Mouse (Mus musculus) lung, adult 2 months (tissue): ENCODE results near the gene Cyb5d2. TPM values are rescaled to one million over a fixed set of nuclear protein-coding genes. Genes with fewer than 3 reads are reported as not detected.

Experiments used
- DNase-seq: peaks from one replicate; pipeline ENCODE4 v3.0.0; 2022
- H3K4me1 ChIP-seq: fragments of 200-500 bp; 2 replicates; pipeline ENCODE4 v1.6.1; 2011; ENCODE audit warnings: low read length; ENCODE audit not compliant: control insufficient read depth, insufficient read depth
- H3K4me3 ChIP-seq: fragments of 200-500 bp; replicated peaks from 2 replicates; pipeline ENCODE3; 2011; ENCODE audit warnings: low read depth, mild to moderate bottlenecking, control low read depth, low read length; ENCODE audit errors: extremely low read depth
- CTCF ChIP-seq: fragments of 200-500 bp; IDR thresholded peaks from 2 replicates; pipeline ENCODE4 v1.5.1; 2011; ENCODE audit warnings: mild to moderate bottlenecking, low read length, control low read depth; ENCODE audit not compliant: insufficient read depth
- POLR2A ChIP-seq: fragments of 200-500 bp; IDR thresholded peaks from 2 replicates; pipeline ENCODE4 v1.6.1; 2011; ENCODE audit warnings: low read depth, mild to moderate bottlenecking, control low read depth, low read length, borderline replicate concordance; ENCODE audit errors: extremely low read depth
- WGBS: fragments of 180-500 bp; shearing (Covaris S2); methylation state at CpG from one replicate; pipeline ENCODE4 v1.1.7; 2018; 5-methylcytosine and 5-hydroxymethylcytosine counted together
- polyA plus RNA-seq: library from polyadenylated mRNA; depleted of rRNA; stranded (reverse); fragments of >200 nt; gene quantifications from 2 replicates; pipeline ENCODE4 v1.2.3, GENCODE M21; 2012; rRNA removed

Gene Cyb5d2
- 4.9 and 5.2 TPM in 2 replicates for polyA plus RNA-seq

DNA sequence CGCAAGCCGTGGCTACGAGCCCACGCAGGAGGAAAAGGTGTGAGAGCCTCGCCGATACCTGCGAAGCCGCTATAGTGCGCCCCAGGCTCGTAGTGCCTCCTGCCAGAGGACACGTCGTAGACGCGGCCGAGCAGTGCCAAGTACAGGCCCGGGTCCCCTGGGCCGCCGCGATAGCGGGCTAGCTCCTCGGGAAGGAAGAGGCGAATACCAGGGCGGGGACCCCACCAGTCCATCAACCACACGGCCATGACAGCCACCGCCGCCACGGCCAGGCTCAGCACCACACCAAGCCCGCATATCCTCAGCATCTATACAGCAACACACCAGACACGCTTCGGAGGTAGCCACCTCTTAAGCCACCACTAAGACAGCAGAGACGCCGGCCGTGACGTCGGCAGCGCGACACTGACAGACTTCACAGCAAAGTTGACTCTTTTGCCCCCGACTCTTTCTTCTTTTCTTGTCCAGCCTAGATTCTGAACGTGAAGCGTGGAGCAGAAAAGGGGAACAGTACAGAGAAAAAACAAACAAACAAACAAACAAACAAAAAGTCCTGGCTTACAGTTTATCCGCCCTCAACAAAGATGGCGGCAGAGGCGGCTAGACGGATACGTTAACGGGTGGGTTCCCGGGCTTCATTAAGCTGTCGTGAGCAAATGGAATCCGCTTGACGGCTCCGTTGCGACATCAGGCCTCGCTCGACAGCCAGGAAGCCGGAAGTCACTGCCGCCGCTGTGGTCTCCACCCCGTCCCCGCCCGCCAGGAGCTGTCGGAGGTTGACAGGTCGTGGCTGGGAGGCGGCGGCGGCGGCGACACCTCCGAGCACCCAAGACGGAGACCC is at the start of gene Cyb5d2, which contains the start of gene Zzef1:
Gene Cyb5d2, minus strand, starts transcription at position 688 of the 841 bp plus-strand sequence.
Gene Zzef1, plus strand, starts transcription at position 772 of the 841 bp plus-strand sequence.
- TF ChIP-seq CTCF (no peak), POLR2A (peak; percentile 79)
- no peaks in the 10 kb centered on the region for H3K4me1 ChIP-seq
- peak; percentile 91 for DNase-seq
- under 1% methylated on average over 69 of the region's 69 CpGs for WGBS
- peak within 1 kb of the TSS; percentile 81 for H3K4me3 ChIP-seq

DNA sequence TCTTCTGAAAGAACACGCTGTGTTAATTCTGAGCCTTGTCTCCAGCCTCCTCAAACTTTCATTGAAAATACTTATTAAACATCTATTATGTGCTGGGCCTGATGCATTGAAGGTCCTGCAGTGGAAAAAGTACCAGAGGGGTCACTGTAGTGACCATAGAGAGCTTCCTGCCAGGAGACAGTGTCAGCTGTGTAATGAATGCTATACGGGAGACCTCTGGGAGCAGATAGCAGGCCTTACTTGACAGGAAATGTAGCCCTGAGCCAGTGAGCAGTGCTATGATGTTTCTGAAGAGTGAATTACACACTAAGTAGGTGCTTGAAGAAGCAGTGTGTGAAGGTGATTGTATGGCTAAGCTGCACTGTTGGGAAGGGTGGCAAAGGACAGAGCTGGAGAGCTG is 49.6 kb upstream of the Cyb5d2 start:
- DNase-seq = no peak
- no peak for TF ChIP-seq POLR2A
- no peak for TF ChIP-seq CTCF
- H3K4me3 ChIP-seq = no peak overlapping the region
- WGBS = 72% methylated on average over 2 of the region's 2 CpGs
- peaks cover 2% of the 10 kb centered on the region for H3K4me1 ChIP-seq

DNA sequence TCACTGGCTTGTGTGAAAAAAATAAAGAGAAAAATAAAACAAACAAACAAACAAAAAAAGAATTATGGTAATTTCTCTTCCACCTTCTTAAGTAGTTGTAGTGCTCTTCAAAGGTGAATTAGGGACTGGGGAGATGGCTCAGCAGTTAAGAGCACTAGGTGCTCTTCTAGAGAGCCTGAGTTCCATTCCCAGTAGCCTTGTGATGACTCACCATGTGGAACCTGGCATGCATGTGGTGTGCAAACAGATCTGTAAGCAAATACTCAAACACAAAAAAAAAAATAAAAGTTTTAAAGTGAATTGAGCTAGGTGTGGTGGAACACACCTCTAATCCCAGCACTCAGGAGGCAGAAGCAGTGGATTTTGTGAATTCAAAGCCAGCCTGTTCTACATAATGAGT is 47.6 kb upstream of the Cyb5d2 start:
- TF ChIP-seq POLR2A = no peak
- H3K4me1 ChIP-seq = peaks cover 2% of the 10 kb centered on the region
- no peak overlapping the region for H3K4me3 ChIP-seq
- no peak for DNase-seq

DNA sequence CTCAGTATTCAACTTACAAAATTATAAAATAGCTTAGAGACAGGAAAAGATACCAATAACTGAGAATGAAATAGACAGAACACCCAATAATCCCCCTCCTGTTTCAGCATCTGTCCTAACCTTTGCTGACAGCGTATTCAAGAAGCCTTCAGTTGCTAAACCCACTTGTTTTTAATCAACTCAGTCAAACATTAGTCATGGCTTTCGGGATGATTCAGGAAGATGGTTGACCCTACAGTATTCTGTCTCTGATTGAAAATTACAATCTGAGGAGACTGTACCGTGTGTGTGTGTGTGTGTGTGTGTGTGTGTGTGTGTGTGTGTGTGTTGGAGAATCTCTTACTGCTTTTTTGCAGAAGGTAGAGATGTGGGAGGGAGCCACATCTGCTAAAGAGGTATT is 46.8 kb upstream of the Cyb5d2 start:
- Histone ChIP-seq H3K4me1 (peaks cover 2% of the 10 kb centered on the region), H3K4me3 (no peak overlapping the region)
- WGBS = 87% methylated on average over 3 of the region's 3 CpGs
- DNase-seq = no peak
- TF ChIP-seq POLR2A (no peak), CTCF (no peak)

DNA sequence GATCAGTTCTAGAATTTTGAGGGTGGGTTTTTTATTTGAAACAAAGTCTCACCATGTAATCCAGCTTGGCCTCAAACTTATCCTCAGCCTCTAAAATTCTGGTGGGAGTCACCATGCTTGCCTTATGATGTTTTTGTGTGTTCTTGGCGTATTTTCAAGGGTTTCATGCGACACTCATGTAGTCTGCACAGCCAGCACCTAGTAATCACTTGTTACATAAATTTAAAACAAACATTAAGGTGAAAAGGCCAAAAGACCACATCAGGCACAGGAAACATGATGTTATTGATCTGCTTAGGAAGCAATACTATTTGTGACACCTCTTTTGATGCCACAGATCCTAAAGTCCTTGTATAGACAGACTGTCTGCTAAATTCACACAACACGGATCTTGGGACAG is 33.9 kb upstream of the Cyb5d2 start:
- no peaks in the 10 kb centered on the region for H3K4me1 ChIP-seq
- WGBS = 70% methylated on average over 3 of the region's 3 CpGs
- no peak for DNase-seq
- H3K4me3 ChIP-seq = no peak overlapping the region
- no peak for TF ChIP-seq POLR2A
- no peak for TF ChIP-seq CTCF

DNA sequence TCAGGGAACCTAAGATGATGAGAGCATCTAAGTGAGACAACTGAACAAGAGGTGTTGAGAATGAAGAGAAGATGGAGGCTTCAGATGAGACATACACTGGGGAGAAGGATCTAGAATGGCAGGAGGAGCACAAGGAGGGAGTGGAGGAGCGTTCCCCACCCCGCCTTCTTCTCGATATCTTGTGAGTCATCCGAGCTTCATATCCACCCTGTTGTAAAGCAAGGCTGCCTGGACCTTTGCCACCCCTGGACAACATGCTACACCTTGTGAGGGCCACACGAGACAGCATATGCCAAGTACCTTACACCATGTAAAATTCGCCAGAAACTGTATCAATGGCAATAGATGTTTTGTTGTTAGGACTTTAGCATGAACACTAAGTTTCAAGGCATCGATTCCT is 25.1 kb upstream of the Cyb5d2 start:
- Histone ChIP-seq H3K4me3 (no peak overlapping the region), H3K4me1 (no peaks in the 10 kb centered on the region)
- WGBS = 87% methylated on average over 7 of the region's 7 CpGs
- TF ChIP-seq CTCF (no peak), POLR2A (no peak)
- DNase-seq = no peak

DNA sequence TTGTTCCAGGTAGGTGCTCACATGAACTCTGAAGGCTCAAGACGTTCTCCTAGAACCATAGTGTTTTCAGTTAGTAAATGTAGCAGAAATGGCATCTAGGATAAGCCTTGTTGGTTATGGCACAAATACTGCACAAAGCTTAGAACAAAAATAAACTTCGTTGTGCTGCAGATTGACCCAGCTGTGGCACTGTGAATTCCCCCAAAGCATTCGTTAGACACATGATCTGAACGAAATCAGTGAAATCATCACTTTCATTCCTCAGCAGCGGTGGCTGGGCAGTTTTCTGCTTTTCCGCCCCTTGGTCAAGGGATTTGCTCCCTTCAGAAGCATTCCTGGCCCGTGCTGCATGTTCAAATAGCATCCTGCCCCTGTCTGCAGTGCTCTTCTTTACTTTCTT is 22.1 kb upstream of the Cyb5d2 start:
- TF ChIP-seq CTCF = no peak
- TF ChIP-seq POLR2A = no peak
- Histone ChIP-seq H3K4me1 (no peaks in the 10 kb centered on the region), H3K4me3 (no peak overlapping the region)
- DNase-seq = no peak
- 86% methylated on average over 7 of the region's 7 CpGs for whole genome bisulfite sequencing

DNA sequence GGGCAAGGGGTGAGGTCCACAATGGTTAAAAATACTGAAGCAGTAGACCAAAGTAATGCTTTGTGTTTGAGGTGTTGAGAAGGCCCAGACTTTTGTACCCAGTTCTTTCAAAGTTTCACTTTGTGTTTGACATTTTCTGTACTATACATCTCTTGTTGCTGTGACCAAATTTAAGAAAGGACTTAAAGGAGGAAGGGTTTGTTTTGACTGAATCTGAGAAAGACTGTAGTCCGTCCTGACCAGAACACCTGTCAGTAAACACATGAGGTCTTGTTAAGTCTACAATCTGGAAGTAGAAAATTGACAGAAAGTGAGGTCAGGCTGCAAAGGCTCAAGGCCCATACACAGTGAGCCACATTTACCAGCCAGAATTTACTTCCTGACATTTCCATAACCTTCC is 20.9 kb upstream of the Cyb5d2 start:
- DNase-seq = no peak
- 79% methylated on average over 1 of the region's 1 CpGs for WGBS
- TF ChIP-seq CTCF (no peak), POLR2A (no peak)

DNA sequence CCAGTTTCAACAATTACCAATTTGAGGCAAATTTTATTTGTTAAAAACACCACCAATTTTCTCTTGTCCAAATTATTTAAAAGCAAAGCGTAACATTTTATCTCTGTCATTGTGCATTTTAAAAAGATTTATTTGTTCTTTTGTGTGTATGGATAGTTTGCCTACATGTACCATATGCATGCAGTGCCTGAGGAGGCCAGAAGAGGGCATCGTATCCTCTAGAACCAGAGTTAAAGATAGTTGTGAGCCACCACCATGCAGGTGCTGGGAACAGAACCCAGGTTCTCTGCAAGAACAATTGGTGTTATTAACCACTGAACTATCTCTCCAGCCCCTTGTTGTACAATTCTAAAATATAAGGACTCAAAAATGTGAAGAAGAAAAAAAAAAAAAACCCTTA is 18.2 kb upstream of the Cyb5d2 start:
- WGBS = 87% methylated on average over 2 of the region's 2 CpGs
- TF ChIP-seq POLR2A = no peak
- TF ChIP-seq CTCF = no peak
- Histone ChIP-seq H3K4me1 (no peaks in the 10 kb centered on the region; the same call in 1 of the 2 replicates), H3K4me3 (no peak overlapping the region)
- no peak for DNase-seq

More for the DNA sequence above, 20.9 kb upstream of the Cyb5d2 start:
- Histone ChIP-seq H3K4me1 (no peaks in the 10 kb centered on the region), H3K4me3 (no peak overlapping the region)

DNA sequence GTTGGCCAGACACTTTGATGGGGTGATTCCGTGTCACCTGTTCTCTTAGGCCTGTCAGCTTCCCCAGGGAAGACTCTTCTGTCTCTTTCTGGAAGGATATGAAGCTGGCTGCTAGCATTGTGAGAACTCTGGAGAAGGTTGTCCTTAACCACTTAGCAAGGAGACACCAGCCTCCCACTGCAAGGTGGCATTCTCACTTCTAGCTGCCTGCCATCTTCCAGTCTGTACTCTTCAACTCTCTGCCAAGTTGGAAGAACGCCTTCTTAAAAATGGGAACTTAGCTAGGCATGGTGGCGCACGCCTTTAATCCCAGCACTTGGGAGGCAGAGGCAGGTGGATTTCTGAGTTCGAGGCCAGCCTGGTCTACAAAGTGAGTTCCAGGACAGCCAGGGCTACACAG is 17.7 kb upstream of the Cyb5d2 start:
- H3K4me1 ChIP-seq = no peaks in the 10 kb centered on the region; the same call in 1 of the 2 replicates
- no peak for DNase-seq
- WGBS = 95% methylated on average over 5 of the region's 5 CpGs
- TF ChIP-seq POLR2A (no peak), CTCF (no peak)
- no peak overlapping the region for H3K4me3 ChIP-seq

DNA sequence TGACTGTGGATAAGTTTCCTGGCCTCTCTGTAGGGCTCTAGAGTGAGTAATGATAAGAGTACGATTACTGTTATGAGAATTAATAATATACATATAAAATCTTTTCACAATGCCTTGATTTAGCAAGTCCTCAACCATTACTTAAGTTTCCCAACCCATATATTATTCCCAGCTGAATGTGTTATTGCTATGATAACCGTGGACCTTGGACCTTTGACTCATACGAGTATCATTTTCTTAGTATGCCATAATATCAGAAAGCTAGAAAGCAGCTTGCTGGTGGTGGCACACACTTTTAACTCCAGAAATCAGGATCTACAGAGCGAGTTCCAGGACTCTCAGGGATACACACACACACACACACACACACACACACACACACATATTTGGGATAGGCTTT is 12.1 kb upstream of the Cyb5d2 start:
- no peak for DNase-seq
- WGBS = 62% methylated on average over 4 of the region's 4 CpGs
- TF ChIP-seq CTCF (no peak), POLR2A (no peak)
- Histone ChIP-seq H3K4me1 (peaks cover 22% of the 10 kb centered on the region), H3K4me3 (no peak overlapping the region)
